Mouse (Mus musculus) layer of hippocampus, postnatal 10 days (tissue): Measurements from ENCODE around the gene Morn5. TPM values are rescaled to one million over a fixed set of nuclear protein-coding genes. Genes with fewer than 3 reads are reported as not detected.

Source experiments
- DNase-seq, 2 experiments: peaks; one replicate each; pipeline ENCODE4 v3.0.0; 2021; ENCODE audit warnings: low spot score in 2 of 2
- total RNA-seq, 2 experiments: library from RNA; stranded (reverse); gene quantifications; 2 replicates each; pipeline ENCODE4 v1.2.3; 2021

Morn5 gene
- total RNA-seq, 2 experiments from 2014 or later: 1.8 to 2.5 TPM

DNA sequence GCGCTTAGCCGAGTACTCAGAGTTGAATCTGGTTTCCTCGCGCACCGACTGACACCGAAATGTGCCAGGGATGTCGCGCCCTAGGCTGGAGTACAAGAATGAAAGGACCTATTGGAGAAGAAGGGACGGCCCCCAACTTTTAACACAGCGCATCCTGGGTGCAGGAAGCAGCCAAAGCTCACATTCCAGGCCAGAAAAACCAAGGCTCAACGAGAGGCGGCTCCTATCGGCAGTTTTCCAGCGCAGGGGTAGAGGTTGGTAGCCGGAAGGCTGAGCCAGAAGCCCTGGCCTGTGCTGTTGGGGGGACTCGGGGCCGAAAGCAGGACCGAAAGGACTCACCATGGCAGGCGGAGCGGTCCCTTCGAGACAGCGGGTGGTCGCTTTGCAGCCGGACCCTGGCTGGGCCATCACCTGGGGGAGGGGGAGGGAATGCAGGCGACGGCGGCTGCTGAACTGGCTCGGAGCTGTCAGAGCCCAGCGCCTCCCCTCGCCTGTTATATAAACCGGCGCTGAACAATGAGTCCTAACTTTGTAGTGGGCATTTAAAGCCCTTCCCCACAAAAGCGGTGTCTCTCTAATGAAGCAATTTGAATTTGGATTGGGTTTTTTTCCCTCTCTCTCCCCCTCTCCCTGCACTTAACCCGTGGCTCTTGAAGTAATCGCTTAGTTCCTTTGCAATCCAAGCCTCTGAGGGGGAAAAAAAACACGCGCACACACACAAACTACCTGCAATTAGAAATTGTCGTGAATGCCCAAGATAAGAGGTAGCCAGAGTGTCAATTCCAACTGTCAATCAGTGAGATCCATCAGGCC, 54.5 kb downstream of the Morn5 start:
- no peak for DNase-seq

DNA sequence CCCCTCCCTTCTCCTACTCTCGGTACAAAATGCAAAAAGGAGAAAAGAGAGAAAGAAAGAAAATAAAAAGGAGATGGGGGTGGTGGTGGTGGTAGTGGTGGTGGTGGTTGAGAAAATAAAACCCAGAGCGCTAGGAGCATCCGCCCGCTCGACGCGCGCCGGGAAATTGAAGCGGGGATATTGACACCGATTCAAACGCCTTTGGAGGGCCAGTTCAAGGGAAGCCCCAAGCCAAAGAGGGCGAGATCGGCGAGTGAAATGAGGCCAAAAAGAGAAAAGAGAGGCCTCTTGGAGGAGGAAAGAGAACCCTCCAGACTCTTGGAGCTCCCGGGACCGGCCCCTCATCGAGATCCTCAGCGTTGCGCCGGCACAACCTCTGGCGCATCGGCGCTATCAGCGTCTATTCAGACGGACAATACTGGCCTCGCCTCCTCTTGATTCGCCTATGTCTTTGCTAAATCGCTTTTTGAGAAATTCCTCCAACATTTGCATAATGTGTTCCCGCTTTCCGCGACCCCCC, 55.2 kb downstream of the Morn5 start:
- DNase-seq: no peak

DNA sequence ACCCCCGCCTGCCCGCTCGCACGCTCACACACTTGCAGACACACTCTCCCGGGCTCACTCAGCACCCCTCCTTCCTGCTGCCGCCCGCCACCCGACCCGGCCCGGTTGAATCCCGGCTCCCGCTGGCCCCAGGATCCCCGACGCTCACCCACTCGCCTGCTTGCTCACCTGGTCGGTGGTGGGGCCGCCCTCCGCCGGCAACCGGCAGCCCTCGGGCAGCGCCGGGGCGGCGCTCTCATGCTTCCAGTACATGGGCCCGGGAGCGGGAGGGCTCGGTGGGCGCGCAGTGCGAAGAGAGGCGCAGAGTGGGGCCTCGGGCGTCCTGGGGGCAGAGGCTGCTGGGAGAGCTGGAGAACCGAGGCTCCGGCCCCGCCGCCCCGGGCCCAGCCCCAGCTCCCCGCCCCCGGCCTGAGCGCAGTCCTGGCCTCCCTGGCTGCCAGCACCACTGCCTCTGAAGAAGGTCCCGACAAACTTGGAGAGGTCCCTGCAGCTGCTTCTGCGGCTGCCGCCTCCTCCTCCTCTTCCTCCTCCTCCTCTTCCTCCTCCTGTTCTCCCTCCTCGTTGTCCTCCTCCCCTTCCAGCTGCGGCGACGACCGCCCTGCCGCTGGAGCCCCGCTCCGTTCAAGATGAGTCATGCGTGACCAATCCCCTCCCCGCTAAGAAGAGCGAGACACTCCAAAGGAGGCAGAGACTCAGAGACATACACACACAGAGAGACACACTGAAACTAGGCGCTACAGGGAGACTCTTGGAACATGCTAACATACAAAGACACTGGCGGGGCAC, 55.9 kb downstream of the Morn5 start, which contains the start of gene Lhx6:
Gene Lhx6 (minus strand): TSS at position 453 of the 786 bp plus-strand sequence.
- DNase-seq: no peak

DNA sequence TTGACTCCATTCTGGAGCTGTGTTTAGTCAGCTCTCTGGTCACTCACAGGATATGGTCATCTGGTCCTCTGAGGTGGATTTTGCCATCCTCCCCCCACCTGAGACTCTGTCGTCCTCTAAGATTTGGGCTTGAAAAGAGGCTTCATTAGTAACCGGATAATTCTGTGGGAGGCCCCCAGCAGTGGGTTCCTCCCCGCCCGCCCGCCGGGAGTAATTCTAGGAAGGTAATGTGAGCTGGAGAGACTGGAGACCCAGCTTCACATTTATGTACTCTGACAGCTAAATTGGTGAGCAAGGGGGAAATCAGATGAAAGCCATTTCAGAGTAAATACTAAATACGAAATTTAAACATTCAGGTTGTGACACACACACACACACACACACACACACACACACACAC, 59.4 kb downstream of the Morn5 start:
- no peak for DNase-seq

DNA sequence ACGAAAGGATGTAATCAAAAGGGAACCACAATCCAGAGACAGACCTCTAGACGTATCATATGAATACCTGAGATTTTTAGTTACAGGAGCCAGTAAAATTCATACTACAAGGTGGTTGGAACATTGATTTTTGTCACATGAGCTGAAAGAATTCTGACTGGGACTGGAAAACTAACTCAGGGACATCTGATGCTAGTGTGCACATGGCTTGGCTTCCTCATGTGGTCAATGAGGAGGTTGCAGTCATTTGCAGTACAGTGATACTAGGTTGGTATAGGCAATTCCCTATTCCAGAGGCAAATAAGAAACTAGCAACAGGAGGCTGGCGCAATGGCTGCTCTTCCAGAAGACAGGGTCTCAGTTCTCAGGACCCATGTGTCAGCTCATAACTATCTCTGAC, 63.4 kb downstream of the Morn5 start:
- DNase-seq: no peak

DNA sequence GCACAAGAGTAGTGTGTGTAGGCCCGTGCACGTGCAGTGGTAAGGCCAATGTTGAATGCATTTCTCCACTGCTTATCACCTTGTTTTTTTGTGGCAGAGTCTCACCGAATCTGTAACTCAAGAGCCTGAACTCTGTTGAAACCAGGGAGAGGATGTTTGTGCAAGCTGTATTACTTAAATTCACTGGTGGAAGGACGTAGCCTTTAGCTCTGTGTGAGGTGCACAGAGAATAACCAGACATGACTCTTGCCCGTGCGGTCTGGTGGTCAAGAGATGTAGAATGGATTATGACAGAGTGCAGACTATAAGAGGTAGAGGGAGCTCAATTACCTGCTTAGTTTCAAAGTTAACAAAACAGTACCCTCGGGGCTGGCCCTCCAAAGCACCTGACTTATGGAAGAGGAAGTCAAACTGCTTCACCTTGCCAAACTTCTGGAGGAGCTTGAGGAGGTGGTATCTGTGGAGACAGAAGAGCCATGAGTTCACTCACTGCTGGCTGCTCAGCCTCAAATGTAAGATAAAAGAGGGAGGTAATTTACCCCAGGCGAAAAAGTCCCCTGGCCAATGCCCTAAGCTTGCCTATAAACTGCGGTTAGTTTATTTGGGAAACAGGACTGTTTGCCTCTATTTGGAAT, 77.7 kb downstream of the Morn5 start:
- DNase-seq: no peak

DNA sequence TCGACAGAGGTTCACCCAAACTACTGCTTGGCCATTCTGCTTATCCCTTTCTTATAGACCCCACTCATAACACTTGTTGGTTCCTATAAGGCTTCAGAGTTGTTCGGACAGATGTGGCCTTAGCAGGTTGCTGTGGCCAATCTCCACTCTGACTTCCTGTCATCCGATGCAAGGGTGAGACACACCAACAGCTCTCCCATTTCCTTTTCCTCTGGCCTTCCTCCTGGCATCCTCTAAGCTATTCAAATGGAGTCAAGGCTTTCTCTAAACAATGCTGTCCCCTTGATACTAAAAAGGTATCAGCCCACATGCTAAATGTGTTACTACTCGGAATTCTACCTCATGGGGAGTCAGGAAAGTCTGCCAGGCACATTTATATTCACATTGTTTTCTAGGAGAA, 78.7 kb downstream of the Morn5 start:
- DNase-seq: no peak

DNA sequence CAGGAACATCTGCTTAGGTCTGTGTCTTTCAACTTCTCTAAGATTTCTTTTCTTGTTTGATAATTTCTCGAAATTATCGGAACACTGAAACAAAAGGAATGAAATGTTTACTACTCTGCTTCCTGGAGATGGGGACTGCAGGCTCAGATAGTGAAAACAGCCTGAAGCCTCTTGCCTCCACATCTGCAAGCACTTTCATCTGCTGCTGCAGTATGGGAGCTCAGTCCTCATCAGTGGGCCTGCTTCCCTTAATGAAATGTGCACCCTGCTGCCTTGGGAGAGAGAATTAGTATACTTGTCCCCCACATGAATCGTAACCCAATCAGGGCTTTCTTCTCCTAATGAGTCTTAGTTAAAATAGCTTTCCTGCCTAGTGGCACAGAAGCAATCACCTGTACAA, 79.8 kb downstream of the Morn5 start:
- DNase-seq: no peak

Other genes with a start within 250 kb of the Morn5 start
- gene Ttll11, start 69.5 kb upstream of the Morn5 start, total RNA-seq: 10 to 100 TPM; 14.5 to 15.2 TPM
- 100 to 1,000 TPM; 183 to 205 TPM for gene Ndufa8, start 52 bp upstream of the Morn5 start, total RNA-seq
- gene Lhx6, start 56.0 kb downstream of the Morn5 start, total RNA-seq: 10 to 100 TPM; 21.7 to 26.5 TPM
- gene Mrrf, start 86.9 kb downstream of the Morn5 start, total RNA-seq: 10 to 100 TPM; 14.4 to 15.0 TPM
- gene Rbm18, start 87.3 kb downstream of the Morn5 start, total RNA-seq: 10 to 100 TPM; 51.5 to 52.6 TPM
- gene Ptgs1, start 181.0 kb downstream of the Morn5 start, total RNA-seq: 10 to 100 TPM; 12.7 to 16.0 TPM